Mouse (Mus musculus): ENCODE results near the gene Hist1h3g. TPM values are rescaled to one million over a fixed set of nuclear protein-coding genes. Genes with fewer than 3 reads are reported as not detected.
A peak's percentile ranks its signal among the peaks of the same experiment; 100 is the strongest.
"Not testable (repeated sequence)": the region's sequence is repeated elsewhere in the genome, so short reads cannot be mapped to it uniquely, and the experiment has no call there.

Hist1h3g gene
- polyA plus RNA-seq, 1 experiment, result 30.9 TPM

DNA sequence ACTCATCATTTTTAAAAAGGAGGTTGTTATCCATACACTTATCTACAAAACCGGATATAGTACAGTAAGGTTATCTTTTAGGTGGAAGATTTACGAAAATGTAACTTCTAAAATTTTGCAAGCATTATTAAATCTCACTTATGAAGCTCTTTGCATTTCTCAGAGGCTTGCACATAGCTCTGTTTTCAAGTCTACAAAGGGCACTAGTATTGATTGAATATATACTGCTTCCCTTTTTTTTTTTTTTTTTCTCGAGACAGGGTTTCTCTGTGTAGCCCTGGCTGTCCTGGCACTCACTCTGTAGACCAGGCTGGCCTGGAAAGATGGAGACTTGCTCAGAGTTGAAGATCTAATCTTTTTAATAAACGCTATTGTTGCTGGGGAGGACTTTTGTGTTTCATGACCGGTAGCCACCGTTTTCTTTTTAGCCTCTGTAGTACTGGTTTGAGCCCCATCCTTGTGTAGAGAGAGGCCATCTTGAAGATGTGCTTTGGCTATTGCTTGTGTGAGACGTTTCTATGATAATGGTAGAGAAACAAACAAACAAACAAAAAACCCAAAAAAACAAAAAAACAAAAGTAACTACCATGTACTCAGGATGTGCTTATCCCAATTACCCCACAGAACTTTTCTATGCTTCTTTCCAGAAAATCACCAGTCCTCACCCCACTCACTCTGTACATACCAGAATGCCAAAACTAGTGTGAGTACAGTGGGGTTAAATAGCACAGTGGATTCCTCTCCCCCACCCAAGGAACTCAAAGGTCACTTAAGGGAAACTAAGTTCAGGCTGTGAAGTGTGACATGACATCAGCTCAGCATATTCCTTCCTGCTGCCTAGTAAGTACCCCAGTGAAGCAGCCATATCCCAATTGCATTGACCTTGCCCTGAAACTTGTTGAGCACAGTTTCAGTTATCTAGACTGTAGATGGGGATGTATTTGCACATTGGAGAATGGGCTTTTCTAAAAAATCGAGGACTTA, 17.0 kb downstream of the Hist1h3g start:
- no peak for DNase-seq (ENCODE audit: low read depth, low spot score)
- WGBS, result 47% methylated on average over 8 of the region's 8 CpGs

DNA sequence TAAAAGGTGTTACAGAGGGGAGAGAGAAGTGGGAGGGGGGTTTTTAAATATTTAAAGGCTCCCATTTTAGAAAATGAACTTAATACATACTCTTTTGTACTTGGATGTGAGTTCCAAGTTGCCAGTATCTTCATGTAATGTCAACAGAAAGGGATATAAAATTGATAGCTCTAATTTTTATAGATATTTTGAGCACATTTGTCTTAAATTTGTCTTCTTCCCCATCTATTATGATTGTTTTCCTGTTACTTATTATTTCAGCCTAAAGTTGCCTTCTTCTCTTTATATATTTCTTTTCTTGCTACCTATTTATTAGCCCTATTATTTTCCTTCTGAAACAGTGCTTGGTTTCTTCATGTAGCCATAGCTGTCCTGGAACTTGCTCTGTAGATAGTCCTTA, 17.7 kb downstream of the Hist1h3g start, which contains the start of gene Hist1h1d:
Hist1h1d (plus strand) TSS at position 301 of the 400 bp plus-strand sequence.
- DNase-seq (ENCODE audit: low read depth, low spot score), result no peak

DNA sequence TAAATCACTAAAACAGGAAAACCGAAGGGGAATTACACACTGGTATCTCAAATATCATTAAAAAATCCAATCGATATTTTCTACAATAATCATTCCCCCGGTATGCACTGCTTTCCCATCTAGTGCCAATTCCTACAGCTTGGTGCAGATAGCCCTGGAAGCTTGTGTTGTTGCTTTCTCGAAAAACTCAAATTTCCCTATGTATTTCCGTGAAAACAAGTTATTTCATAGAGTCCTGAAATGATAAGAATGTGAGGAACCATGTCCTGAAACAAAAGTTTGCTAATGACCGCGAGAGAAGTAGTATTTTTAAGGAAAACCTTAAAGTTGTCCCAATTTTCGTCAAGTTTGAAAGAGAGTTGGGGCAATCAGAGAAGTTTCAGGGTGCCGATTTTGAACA, 19.2 kb downstream of the Hist1h3g start:
- WGBS, result 13% methylated on average over 9 of the region's 9 CpGs
- no peak for DNase-seq (ENCODE audit: low read depth, low spot score)

DNA sequence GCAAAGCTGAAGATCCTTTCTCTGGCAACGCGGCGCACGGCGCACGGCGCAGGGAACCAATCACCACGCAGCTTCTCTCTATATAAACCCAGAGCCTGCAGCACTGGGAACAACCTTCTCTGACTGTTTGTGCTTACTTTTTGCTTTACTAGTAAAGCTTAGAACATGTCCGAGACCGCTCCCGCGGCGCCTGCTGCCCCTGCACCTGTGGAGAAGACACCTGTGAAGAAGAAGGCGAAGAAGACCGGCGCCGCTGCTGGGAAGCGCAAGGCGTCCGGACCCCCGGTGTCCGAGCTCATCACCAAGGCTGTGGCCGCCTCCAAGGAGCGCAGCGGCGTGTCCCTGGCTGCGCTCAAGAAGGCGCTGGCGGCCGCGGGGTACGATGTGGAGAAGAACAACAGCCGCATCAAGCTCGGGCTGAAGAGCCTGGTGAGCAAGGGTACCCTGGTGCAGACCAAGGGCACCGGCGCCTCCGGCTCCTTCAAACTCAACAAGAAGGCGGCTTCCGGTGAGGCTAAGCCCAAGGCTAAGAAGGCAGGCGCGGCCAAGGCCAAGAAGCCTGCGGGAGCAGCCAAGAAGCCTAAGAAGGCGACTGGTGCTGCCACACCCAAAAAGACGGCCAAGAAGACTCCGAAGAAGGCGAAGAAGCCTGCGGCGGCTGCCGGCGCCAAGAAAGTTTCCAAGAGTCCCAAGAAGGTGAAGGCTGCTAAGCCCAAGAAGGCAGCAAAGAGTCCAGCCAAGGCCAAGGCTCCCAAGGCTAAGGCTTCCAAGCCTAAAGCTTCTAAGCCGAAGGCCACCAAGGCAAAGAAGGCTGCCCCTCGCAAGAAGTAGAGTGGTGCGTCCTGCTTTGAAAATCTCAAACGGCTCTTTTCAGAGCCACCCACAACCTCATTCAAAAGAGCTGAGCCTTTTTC, 20.0 kb downstream of the Hist1h3g start:
- no peak for DNase-seq (ENCODE audit: low read depth, low spot score)
- under 1% methylated on average over 54 of the region's 54 CpGs for WGBS

DNA sequence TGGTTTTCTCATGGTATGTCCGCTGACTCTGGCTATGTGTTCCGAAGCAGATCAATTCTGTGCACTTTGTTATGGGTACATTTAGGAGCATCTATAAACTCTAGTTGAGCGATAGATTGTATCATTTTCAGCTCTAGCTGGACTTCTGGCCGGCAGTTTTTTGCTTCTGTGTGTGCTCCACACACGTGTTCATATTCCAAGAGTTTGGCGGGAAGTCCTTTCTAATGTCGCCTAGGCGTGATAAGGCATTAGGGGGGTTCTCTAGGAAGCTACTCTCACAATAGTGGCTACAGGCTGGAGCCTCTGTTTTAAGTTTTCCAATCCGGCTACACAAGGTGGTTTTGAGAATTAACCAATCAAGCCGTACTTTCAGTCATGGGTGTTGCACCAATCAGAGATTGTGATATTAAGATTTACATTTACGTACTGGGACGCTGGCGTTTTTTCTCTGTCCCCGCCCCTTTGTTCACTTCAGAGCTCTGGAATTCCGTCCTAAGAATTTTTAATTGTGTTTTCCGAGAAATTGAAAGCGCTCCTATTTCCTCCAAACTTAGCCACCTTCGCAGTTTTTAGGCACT, 20.7 kb downstream of the Hist1h3g start:
- no peak for DNase-seq (ENCODE audit: low read depth, low spot score)
- WGBS, result under 1% methylated on average over 18 of the region's 18 CpGs

DNA sequence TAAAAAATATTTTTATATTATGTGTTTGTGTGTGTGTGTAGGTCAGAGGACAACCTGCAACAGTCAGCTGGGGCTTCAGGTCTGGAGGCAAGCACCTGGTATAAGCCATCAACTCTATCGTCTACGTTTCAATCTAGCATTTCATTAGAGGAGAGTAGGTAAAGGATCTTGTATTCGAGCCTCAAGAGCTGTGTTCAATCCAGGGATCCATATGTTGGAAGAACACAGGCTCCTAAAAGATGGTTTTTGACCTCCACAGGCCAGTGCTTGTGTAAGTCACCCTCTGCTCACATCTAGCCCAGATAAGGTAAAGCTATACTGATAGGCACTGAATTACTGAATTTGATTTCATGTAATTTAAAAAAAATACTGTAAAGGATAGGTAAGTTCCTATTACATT, 21.7 kb downstream of the Hist1h3g start:
- 45% methylated on average over 3 of the region's 3 CpGs for WGBS
- no peak for DNase-seq (ENCODE audit: low read depth, low spot score)

DNA sequence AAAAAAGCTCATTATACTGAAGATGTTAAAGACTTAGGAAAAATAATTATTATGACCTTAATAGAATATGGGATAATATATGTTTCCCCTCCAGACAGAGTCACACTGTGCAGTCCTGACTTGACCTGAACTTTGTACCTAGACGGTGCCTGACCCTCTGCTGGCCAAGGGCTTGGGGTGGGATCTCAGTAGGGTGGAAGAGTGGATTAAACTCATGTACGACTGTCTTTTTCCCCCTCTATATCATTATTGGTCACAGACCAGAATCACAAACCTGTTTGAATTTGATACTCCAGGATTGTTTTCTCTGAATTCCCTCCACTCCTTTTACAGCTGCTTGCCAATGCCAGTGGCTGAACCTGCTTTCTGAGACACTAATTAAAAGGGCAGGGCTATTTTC, 25.5 kb downstream of the Hist1h3g start:
- not testable (repeated sequence) for DNase-seq (ENCODE audit: low read depth, low spot score)
- WGBS, result 19% methylated on average over 2 of the region's 2 CpGs

DNA sequence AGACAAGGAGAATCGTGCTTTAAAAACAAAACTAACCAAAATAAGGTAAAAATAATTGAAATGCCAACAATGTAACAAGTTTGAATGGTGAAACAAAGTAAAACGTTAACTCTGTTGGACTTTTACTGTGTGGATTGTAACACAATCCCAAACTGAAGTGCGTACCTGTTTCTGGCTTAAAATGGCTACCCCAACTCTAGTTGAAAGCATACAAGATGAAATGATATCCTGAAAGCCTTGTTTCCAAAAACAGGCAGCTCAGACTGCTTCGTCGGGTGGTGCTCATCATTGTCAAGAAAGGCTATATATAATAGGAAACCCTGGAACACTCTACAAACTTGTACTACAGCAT, 26.3 kb downstream of the Hist1h3g start:
- DNase-seq (ENCODE audit: low read depth, low spot score), result not testable (repeated sequence)
- WGBS, result 1% methylated on average over 2 of the region's 5 CpGs

DNA sequence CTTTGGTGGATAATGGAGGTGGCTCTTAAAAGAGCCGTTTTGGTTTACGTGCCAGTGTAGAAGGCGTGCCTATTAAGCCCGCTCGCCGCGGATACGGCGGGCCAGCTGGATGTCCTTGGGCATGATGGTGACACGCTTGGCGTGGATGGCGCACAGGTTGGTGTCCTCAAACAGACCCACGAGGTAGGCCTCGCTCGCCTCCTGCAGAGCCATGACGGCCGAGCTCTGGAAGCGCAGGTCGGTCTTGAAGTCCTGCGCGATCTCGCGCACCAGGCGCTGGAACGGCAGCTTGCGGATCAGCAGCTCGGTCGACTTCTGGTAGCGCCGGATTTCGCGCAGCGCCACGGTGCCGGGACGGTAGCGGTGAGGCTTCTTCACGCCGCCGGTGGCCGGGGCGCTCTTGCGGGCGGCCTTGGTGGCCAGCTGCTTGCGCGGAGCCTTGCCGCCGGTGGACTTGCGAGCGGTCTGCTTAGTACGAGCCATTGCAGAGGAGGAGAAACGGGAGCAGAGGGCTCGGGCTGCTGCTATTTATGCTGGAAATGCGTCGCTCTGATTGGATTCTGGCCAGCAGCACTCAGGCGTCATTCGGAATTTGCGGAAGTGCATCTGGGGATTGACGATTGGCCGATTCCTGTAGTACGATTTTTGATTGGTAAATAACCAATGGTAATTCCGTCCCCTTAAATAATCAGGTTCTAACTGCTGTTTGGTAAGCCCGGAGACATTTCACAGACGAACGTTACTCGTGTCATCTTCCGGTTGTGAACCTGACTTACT, 26.8 kb downstream of the Hist1h3g start, which contains the start of gene Hist1h3e:
Hist1h3e (minus strand) TSS at position 487 of the 777 bp plus-strand sequence.
- peak; percentile 91 for DNase-seq (ENCODE audit: low read depth, low spot score)
- under 1% methylated on average over 65 of the region's 67 CpGs for WGBS

DNA sequence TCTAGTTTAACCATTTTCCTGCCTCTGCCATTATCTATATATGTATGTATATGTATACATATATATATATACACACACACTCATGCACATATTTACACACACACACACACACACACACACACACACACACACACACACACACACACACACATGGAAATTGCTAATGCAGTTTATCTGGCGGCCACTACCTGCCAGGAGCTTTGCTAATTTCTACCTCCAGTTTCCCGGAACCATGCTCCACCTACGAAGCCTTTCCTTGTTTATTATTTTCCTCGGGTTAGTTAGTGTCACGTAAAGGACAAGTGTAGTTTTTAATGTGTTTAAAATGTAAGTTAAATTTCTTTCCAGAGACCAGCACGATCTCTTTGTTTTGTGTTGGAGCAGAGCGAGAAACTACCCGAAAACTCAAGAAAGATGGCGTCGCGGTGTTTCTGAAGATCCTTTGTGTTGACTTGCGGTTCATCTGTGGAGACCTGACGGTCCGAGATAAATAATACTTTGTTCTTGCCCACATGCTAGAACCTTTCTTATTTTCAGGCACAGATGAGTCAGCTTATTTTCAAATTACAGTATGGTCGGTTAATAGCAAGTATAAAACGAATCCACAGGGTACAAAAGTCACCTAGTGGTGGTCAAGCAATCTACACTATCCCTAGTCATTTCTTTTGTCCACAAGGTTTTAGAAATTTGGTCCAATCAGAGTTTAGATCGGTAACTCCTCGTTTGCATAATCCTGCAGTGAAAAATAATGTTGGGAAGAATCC, 27.7 kb downstream of the Hist1h3g start:
- no peak for DNase-seq (ENCODE audit: low read depth, low spot score)
- WGBS, result under 1% methylated on average over 18 of the region's 18 CpGs

DNA sequence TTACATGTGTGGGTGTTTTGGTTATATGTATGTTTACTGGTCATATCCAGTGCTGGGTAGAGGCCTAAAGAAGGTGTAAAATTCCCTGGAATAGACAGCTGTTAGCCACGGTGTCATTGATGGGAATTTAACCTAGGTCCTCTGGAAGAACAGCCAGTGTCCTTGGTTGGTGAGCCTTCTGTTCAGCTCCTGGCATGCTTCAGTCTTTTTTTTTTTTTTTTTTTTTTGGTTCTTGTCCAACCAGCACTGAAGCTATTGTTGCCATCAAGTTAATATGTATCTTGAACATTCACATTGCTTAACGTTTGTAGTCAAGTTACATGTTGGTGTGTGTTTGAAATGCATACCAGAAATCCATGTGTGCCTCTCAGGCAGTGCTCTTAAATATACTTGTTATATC, 29.3 kb downstream of the Hist1h3g start:
- DNase-seq (ENCODE audit: low read depth, low spot score), result no peak
- 67% methylated on average over 2 of the region's 2 CpGs for WGBS

DNA sequence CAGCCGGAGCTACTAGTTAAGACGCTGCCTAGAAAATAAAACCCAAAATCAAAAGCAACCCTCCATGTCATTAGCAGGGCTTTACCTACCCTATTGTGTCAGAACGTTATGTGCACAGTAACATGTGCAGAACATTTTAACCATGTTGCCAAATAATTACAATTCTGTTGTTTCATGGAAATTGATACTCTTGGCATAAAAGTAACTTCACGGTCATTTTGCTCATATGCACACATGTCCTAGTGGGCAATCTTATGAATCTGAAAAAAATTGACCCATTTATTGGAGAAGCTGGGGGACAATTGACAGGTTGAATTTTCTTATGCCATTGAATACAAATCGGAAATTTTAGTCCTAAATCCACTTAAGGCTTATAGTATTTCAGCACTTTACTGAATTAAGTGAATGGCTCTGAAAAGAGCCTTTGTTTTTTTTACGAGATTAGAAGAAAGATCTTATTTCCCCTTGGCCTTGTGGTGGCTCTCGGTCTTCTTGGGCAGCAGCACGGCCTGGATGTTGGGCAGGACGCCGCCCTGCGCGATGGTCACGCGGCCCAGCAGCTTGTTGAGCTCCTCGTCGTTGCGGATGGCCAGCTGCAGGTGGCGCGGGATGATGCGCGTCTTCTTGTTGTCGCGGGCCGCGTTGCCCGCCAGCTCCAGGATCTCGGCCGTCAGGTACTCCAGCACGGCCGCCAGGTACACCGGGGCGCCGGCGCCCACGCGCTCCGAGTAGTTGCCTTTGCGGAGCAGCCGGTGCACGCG, 35.2 kb downstream of the Hist1h3g start:
- under 1% methylated on average over 30 of the region's 41 CpGs for WGBS
- DNase-seq (ENCODE audit: low read depth, low spot score), result not testable (repeated sequence)

DNA sequence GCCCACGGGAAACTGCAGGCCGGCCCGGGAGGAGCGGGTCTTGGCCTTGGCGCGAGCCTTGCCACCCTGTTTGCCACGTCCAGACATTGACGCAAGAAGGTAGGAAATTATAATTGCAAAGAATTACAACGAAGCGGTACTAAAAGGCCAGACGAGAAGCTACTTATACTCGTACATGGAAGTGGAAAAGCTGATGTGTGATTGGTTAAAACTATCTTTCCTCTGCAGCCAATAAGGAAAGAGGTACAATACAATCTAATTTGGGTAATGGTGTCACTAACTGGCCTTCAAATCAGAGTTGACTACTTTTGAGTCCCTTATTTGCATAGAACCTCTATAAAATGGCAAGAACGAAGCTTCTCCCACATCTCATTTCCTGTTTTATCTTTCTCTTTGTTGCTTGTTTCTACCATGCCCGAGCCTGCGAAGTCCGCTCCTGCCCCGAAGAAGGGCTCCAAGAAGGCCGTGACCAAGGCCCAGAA, 35.8 kb downstream of the Hist1h3g start, which contains the start of the genes Hist1h2ae and Hist1h2bg:
Hist1h2ae (minus strand) TSS at position 199 of the 482 bp plus-strand sequence.
Hist1h2bg (plus strand) TSS at position 375 of the 482 bp plus-strand sequence.
- no peak for DNase-seq (ENCODE audit: low read depth, low spot score)
- whole genome bisulfite sequencing, result under 1% methylated on average over 18 of the region's 18 CpGs

DNA sequence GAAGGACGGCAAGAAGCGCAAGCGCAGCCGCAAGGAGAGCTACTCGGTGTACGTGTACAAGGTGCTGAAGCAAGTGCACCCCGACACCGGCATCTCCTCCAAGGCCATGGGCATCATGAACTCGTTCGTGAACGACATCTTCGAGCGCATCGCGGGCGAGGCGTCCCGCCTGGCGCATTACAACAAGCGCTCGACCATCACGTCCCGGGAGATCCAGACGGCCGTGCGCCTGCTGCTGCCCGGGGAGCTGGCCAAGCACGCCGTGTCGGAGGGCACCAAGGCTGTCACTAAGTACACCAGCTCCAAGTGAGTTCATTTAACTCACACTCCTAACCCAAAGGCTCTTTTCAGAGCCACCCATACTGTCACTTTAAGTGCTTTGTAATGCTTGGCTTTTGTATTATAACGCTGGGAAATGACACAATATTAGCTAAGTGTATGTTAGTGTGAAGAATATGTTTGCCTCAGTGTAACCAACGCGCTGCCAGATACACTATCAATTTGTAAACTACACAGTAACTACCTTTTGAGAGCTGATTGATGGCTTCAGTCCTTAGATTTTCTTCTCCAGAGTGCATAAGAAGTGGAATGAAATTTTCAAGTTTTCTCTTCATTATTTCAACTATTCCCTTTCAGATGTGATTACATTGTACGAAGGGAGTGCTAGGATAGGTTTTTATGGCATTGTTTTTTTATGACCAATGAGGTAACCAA, 36.4 kb downstream of the Hist1h3g start:
- WGBS, result under 1% methylated on average over 15 of the region's 34 CpGs
- not testable (repeated sequence) for DNase-seq (ENCODE audit: low read depth, low spot score)

DNA sequence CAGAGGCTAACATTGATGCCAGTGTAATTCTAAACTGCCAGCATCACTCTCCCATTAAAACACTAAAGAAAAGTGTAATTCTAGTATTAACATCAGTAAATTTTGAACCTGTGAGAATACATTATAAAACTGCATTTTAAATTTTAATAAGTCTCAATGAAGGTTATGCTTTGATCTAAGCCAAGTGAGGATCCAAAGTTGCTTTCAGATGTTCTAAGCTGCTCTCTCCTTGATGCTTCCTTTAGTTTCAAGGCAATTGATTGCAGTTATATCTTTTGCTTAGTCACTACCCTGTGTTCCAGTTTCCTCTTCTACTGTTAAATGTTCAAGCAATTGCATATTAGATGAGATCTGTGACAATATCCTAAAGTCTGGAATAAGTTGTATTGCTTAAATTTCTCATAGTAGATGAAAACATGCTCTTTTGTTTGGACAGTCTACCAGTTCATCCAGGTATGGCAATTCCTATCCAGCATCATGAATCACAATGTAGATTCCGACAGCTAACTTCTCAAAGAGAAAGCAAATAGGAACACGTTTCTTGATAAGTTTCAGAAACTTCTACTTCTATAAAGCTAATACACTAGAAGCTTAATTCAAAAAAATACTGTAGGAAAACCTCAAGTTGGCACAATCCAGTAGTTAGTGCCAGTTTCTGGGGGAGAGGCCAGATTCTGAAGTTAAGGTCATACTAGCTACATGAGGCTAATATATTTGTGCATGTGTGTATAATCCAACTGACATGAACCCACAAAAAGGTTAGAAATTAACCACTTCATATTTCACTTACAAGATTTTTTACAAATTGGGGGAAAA, 37.2 kb downstream of the Hist1h3g start:
- WGBS, result 18% methylated on average over 2 of the region's 2 CpGs
- DNase-seq (ENCODE audit: low read depth, low spot score), result no peak

Data from large intestine, adult 2 months (tissue).